Mouse (Mus musculus) kidney, postnatal 36 days (tissue): ENCODE measurements around the gene Cdc34b.
"Not testable (repeated sequence)": the region's sequence is repeated elsewhere in the genome, so short reads cannot be mapped to it uniquely, and the experiment has no call there.

Experiments used
- DNase-seq, 2 experiments: peaks; one replicate each; pipeline ENCODE4 v3.0.0; 2021 to 2022; ENCODE audit warnings: mixed read lengths in 2 of 2

Cdc34b gene

GRCm38 (mm10) chr11:94741732-94742272 is at the start of gene Cdc34b:
TSS of gene Cdc34b (plus strand) at chr11:94741782.
- no peak for DNase-seq

- not testable (repeated sequence) for DNase-seq
Measured at GRCm38 (mm10) chr11:94692502-94692901, 49.1 kb upstream of the Cdc34b start.

DNA sequence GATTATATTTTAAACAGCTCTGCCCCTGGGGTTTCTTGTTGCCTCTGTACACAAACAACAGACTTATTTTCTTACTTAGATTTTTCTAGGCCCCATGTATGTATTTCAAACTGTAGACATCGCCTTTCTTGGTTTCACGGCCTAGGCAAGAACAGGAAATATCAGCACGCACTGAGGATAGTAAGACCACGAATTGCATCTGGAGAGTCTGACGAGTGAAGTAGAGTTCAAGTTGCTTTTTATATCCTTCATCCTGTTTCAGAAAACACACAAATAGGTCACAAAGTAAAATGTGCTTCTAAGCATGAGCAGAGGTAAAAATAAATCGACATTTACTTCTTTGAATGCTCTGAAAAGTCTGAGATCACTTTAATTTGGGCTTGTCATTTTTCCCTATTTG is 46.1 kb upstream of the Cdc34b start:
- no peak for DNase-seq

DNA sequence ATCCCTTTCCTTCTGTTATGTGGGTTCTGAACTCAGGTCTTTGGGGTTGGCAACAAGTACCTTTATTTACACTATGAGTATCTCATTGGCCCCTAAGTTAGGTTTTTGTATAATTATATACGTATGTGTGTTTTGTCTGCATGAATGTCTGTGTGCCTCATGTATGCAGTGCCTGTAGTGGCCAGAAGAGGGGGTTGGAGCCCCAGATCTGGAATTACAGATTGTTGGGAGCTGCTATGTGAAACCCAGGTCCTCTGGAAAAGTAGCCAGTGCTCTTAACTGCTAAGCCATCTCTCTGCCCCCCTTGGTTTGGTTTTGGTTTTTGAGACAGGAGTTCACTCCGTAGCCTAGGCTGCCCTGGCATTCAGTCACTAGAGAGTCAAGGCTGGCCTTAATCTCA is 44.4 kb upstream of the Cdc34b start:
- DNase-seq, result no peak

- no peak for DNase-seq
Measured at GRCm38 (mm10) chr11:94697703-94698464, 43.7 kb upstream of the Cdc34b start.

GRCm38 (mm10) chr11:94699399-94699798 is 42.2 kb upstream of the Cdc34b start:
- DNase-seq, result no peak

- peak in 1 of 2 experiments; percentile 9 for DNase-seq
Measured at GRCm38 (mm10) chr11:94701401-94702215, 40.0 kb upstream of the Cdc34b start.

DNA sequence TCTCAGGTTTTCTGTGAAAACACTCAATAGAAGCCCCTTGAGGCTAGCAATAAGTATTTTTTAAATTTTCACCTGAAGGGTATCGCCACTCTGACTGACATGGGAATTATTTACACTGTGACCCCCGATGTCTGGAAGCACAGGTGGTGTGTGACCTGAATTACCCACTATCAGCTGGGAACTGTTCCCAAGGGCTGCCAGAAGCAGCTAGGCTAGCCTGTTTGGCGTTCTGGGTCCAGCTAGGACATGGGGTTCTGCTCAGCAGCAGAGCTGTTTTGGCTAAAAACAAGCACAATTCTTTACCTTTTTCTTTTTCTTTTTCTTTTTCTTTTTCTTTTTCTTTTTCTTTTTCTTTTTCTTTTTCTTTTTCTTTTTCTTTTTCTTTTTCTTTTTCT is 39.4 kb upstream of the Cdc34b start:
- no peak for DNase-seq

GRCm38 (mm10) chr11:94704020-94704419 is 37.6 kb upstream of the Cdc34b start:
- no peak for DNase-seq

DNA sequence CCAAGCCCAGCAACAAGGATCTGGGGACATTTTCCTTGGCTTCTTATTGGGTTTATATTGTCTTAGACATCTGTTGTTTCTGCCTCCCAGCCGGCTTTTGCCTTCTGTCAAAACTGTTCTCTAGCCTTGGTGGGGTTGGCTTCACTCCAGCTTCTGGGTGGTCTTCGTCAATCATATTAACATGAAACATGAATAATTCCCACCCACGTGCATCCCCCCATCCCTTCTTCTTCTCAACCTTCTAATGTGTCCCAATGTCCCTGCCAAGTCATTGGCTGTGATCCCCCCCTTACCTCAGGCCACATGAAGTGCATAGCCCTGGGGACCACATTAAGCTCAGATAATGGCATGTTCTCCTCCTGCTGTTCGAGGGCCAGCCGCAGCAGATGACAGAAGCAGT is 37.1 kb upstream of the Cdc34b start, which contains the start of gene Gm11541:
Gene Gm11541, minus strand, starts transcription at position 28 of the 400 bp plus-strand sequence.
- DNase-seq, result no peak

- DNase-seq, result no peak
Measured at GRCm38 (mm10) chr11:94713246-94713860, 28.2 kb upstream of the Cdc34b start.

DNA sequence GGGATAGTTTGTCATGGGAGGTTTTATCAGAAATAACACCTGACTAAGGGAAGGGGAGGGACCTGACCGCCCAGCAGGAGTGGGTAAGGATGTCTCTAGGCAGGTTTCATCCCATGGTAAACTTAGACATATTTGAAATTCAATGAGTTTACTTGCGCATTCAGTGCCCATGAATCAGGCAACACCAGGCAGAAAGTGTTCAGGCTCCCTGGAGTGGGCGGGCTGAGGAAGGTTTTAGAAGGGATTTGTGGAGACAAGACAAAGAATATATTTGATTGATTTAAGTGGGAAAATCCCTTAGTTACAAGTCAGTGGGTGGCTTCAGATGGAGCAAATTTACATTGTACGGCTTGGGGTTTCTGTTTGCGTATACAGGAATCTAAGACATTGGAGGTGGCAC is 26.0 kb upstream of the Cdc34b start:
- DNase-seq, result no peak

GRCm38 (mm10) chr11:94716754-94717153 is 24.8 kb upstream of the Cdc34b start:
- peak; percentile 60 to 67 for DNase-seq

GRCm38 (mm10) chr11:94717239-94717638 is 24.3 kb upstream of the Cdc34b start:
- DNase-seq, result no peak

DNA sequence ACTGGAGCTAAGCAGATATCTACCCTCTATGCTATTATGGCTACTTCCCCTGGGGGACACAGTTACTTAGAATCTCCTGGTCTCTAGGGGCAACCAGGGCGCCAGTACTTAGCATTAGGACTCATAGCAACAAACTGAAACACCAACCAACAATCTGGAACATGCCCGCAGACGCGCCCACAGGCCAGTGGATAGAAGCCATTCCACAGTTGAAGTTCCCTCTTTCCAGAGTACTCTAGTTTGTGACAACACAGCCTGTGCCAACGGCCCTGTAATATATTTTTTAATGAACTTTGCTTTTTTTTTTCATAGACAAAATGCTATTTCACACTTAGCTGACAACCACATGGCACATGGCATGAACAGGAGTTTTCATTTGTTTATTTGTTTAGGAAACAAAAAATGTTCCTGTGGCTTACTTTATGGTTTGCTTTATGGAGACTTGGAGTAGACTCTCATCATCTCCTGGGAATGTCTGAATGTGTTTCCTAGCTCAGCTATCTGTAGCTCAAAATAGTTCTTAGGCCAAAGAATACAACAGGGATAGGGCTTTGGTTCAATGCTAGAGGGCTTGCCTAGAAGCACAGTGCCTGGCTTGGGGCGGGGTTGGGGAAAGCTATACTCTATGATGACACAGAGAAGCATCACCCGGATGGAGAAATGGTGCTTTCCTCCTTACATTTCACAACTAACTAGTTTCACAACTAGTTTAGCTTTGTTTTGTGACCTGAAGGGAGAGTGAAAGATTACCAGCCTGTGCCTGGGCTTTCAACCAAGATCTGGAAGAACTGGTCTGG is 23.3 kb upstream of the Cdc34b start:
- no peak for DNase-seq

DNA sequence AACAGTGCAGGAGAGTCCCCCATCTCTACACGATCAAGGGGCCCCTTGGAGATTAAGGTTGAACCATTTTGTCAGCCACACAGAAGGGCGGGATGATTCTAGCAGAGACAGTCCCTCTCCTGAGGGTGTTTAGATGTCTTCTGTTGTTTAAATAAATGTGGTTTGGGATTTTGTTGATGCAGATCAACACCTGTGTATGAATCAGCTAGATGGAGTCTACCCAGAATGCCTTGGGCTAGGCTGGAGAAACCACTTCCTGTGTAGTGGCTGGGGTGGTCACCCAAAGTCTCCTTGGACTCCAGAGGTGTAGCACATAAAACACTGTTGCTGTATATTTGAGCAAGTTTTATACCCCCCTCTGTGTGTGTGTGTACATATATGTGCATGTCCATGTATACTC is 22.4 kb upstream of the Cdc34b start:
- no peak for DNase-seq

GRCm38 (mm10) chr11:94727306-94727705 is 14.3 kb upstream of the Cdc34b start:
- DNase-seq, result no peak

DNA sequence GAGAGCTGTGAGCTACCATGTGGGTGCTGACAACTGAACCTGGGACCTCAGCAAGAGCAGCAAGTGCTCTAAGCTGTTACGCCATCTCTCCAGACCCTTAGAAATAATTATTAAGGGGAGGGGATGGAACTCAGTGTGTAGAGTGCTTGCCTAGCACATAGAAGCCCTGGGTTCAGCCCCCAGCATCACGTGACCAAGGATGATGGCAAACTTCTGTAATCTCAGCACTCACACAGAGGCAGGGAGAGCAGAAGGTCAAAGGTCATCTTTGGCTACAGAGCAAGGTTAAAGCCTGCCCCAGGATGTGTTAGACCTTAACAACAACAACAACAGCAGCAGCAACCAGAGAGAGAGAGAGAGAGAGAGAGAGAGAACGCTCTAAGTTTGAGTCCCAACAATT is 13.0 kb upstream of the Cdc34b start:
- DNase-seq, result no peak

GRCm38 (mm10) chr11:94729565-94729964 is 12.0 kb upstream of the Cdc34b start:
- no peak for DNase-seq

- peak; percentile 58 to 83 for DNase-seq
Measured at GRCm38 (mm10) chr11:94730261-94730660, 11.3 kb upstream of the Cdc34b start.

GRCm38 (mm10) chr11:94731229-94731628 is 10.4 kb upstream of the Cdc34b start:
- DNase-seq, result no peak

GRCm38 (mm10) chr11:94732773-94733172 is 8.8 kb upstream of the Cdc34b start:
- peak; percentile 59 to 69 for DNase-seq
